Mouse (Mus musculus) neural tube, embryonic 10.5 days (tissue): ENCODE data around the gene Nudt12.

Source experiments
- DNase-seq: peaks from one replicate; pipeline ENCODE4 v3.0.0-alpha.2; 2017; ENCODE audit warnings: low spot score; ENCODE audit errors: extremely low spot score

Nudt12 gene

GRCm38 (mm10) chr17:59013091-59013459 is at the start of gene Nudt12:
Gene Nudt12, minus strand, starts transcription at chr17:59013372.
- DNase-seq: peak; percentile 68

GRCm38 (mm10) chr17:59053306-59053705 is 40.1 kb upstream of the Nudt12 start:
- no peak for DNase-seq

GRCm38 (mm10) chr17:59039754-59040153 is 26.6 kb upstream of the Nudt12 start:
- DNase-seq: no peak

GRCm38 (mm10) chr17:59033445-59033844 is 20.3 kb upstream of the Nudt12 start:
- no peak for DNase-seq

GRCm38 (mm10) chr17:59026336-59026735 is 13.2 kb upstream of the Nudt12 start:
- DNase-seq: no peak

GRCm38 (mm10) chr17:59024502-59024901 is 11.3 kb upstream of the Nudt12 start:
- DNase-seq: no peak

DNA sequence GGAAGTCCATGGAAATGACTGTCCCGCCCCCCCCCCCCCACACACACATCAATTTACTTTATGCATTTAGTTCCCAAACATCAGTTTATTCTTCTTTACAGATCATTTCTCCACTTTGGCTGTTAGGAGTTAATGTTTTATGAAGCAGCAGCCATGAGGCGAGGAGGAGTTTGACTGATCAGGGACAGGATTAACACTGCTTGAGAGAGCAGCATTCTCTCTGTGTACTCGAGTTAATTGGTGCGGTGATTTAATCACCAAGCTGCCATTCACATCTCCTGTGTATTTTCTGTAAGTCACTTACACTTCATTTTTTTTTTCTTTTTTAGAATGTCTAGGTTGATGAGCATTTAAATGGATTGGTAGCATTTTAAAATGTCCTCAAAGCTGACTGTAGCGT is 10.8 kb upstream of the Nudt12 start:
- no peak for DNase-seq

GRCm38 (mm10) chr17:59018666-59019065 is 5.5 kb upstream of the Nudt12 start:
- no peak for DNase-seq

GRCm38 (mm10) chr17:59012421-59013090 is 616 bp downstream of the Nudt12 start:
- no peak for DNase-seq

DNA sequence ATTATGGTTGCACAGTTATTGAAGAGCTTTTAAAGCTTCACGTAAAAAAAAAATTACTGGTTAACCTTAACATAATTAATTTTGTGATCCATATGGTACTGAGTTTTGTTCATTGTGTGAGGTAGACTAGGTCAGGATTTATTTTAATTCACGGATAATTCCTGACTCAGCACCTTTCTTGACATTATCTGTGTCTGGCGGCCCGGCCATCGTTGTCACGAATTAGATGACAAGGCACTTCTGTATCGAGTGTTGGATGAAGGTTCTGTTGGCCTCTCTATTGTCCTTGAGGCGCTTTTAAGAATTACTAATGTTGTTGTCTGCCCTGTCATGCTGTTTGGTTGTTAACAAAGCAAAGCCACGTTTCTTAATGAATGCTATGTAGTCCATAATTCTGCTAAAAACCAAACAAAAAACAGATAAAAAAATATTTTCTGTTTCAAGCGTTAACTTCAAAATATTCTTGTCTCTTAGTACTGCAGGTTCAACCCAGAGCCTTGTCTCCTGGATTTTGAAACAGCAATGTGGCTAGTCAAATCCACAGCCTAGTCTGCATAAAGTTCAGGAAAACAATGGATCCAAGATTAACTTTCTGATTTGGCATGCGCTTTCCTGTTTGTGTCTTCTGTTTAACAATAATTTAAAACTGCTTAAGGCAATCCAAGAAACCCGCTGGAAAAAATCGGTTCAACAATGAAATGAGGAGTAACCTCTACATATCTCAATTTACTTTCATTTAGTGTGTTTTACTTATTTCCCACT is 1.4 kb downstream of the Nudt12 start:
- DNase-seq: no peak

GRCm38 (mm10) chr17:58991275-58991674 is 21.9 kb downstream of the Nudt12 start, which contains the start of gene Pdzph1:
Gene Pdzph1, minus strand, starts transcription at chr17:58991375.
- no peak for DNase-seq

GRCm38 (mm10) chr17:58973237-58973636 is 39.9 kb downstream of the Nudt12 start:
- DNase-seq: no peak

- peak; percentile 26 for DNase-seq
These were observed 53.3 kb downstream of the Nudt12 start for GRCm38 (mm10) chr17:58959905-58960304.

DNA sequence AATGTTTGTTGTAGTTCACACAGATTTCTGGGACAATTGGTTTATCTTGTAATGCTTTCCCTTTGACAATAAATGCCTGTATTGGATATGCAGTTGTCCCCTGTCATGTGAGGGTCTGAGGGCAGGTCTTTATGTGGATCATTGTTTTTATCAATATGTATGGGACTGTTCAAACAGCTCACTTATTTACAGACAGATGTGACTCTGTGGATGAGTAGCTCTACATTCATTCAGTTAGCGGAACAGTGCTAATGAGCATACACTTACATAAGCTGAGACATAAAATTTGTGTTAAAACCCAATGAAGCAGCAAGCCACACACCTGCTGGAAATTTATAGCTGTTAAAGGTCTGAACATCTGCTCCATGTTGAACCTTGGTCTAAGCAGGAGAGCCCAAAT is 56.1 kb downstream of the Nudt12 start:
- DNase-seq: no peak
